Mouse (Mus musculus) duodenum, adult 2 months (tissue): Measurements from ENCODE around the gene Gpatch4. TPM values are rescaled to one million over a fixed set of nuclear protein-coding genes. Genes with fewer than 3 reads are reported as not detected.

ENCODE experiments used
- polyA plus RNA-seq: library from polyadenylated mRNA; depleted of rRNA; stranded (reverse); fragments of >200 nt; gene quantifications from 2 replicates; pipeline ENCODE4 v1.2.3, GENCODE M21; 2012; ENCODE audit warnings: low replicate concordance; rRNA removed

Gene Gpatch4
- 1.3 and 2.0 TPM in 2 replicates for polyA plus RNA-seq

GRCm38 (mm10) chr3:88042661-88043421 lies at the start of gene Gpatch4:
Gene Gpatch4 (plus strand): TSS chr3:88043108.

GRCm38 (mm10) chr3:88000181-88000580 lies 42.7 kb upstream of the Gpatch4 start, which contains the start of gene Bcan:
Gene Bcan (minus strand): TSS chr3:88000230.

GRCm38 (mm10) chr3:88027434-88028186 lies 15.3 kb upstream of the Gpatch4 start, which contains the start of gene Hapln2:
Gene Hapln2 (minus strand): TSS chr3:88027583.

GRCm38 (mm10) chr3:88057902-88058696 lies 15.2 kb downstream of the Gpatch4 start, which contains the start of gene Naxe:
Gene Naxe (minus strand): TSS chr3:88058495.

GRCm38 (mm10) chr3:88078204-88078603 lies 35.3 kb downstream of the Gpatch4 start, which contains the start of gene Ttc24:
Gene Ttc24 (minus strand): TSS chr3:88078304.

GRCm38 (mm10) chr3:88081345-88082223 lies 38.7 kb downstream of the Gpatch4 start, which contains the start of gene Iqgap3:
Gene Iqgap3 (plus strand): TSS chr3:88081971.

Other genes starting within 250 kb of the Gpatch4 start
- 0.06 and 0.26 TPM in 2 replicates for gene Ntrk1, start 247.9 kb upstream of the Gpatch4 start, polyA plus RNA-seq
- 1.4 and 2.1 TPM in 2 replicates for gene Insrr, start 246.2 kb upstream of the Gpatch4 start, polyA plus RNA-seq
- 13.9 and 17.0 TPM in 2 replicates for gene Pear1, start 218.8 kb upstream of the Gpatch4 start, polyA plus RNA-seq
- 1.4 and 3.9 TPM in 2 replicates for gene Sh2d2a, start 196.4 kb upstream of the Gpatch4 start, polyA plus RNA-seq
- gene Prcc, start 157.5 kb upstream of the Gpatch4 start, polyA plus RNA-seq, result 18.8 and 23.7 TPM in 2 replicates
- gene Hdgf, start 136.8 kb upstream of the Gpatch4 start, polyA plus RNA-seq, result 30.8 and 34.4 TPM in 2 replicates
- gene Mrpl24, start 123.6 kb upstream of the Gpatch4 start, polyA plus RNA-seq, result 15.5 and 17.3 TPM in 2 replicates
- gene Isg20l2, start 112.8 kb upstream of the Gpatch4 start, polyA plus RNA-seq, result 5.5 and 7.1 TPM in 2 replicates
- 21.3 and 22.0 TPM in 2 replicates for gene Rrnad1, start 112.4 kb upstream of the Gpatch4 start, polyA plus RNA-seq
- gene Crabp2, start 94.4 kb upstream of the Gpatch4 start, polyA plus RNA-seq, result not detected in 2 replicates
- gene Nes, start 72.0 kb upstream of the Gpatch4 start, polyA plus RNA-seq, result 1.4 and 1.7 TPM in 2 replicates
- 0.07 and 1.2 TPM in 2 replicates for gene Bcan, start 42.9 kb upstream of the Gpatch4 start, polyA plus RNA-seq
- not detected in 2 replicates for gene Hapln2, start 15.5 kb upstream of the Gpatch4 start, polyA plus RNA-seq
- gene Naxe, start 15.4 kb downstream of the Gpatch4 start, polyA plus RNA-seq, result 38.0 and 41.8 TPM in 2 replicates
- gene Ttc24, start 35.2 kb downstream of the Gpatch4 start, polyA plus RNA-seq, result not detected in 2 replicates
- gene Iqgap3, start 38.9 kb downstream of the Gpatch4 start, polyA plus RNA-seq, result 9.2 and 13.0 TPM in 2 replicates
- 58.2 and 67.0 TPM in 2 replicates for gene Mef2d, start 99.3 kb downstream of the Gpatch4 start, polyA plus RNA-seq
- 12.4 and 47.3 TPM in 2 replicates for gene Rhbg, start 211.6 kb downstream of the Gpatch4 start, polyA plus RNA-seq
- gene Gm38392, start 244.1 kb downstream of the Gpatch4 start, polyA plus RNA-seq, result not detected in 2 replicates